Mouse (Mus musculus) embryo, embryonic 11 days (tissue): ENCODE results near the gene Grin3a.

ENCODE experiments used
- DNase-seq: peaks from one replicate; pipeline ENCODE4 v3.0.0-alpha.2; 2015

Grin3a gene

DNA sequence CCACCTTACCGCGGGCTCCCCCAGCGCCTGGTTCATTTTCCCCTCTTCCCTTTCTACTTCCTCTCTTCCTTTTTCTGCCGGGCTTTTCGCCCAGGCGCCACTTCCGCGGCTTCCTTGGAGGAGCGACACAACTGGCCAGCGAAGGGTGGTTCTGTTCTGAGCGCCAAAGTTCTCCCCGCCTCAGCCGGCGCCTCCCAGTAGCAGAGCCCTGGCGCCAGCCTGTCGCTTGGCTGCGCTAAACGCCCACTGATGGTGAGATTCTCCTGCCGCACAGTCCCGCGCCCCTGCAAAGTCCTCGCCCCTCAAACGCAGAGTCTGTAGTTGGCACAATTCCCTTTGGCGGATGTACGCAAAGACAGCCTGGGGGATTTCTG is at the start of gene Grin3a:
Gene Grin3a, minus strand, starts transcription at position 133 of the 374 bp plus-strand sequence.
- peak; percentile 88 for DNase-seq

GRCm38 (mm10) chr4:49891835-49892301 is 46.3 kb upstream of the Grin3a start:
- DNase-seq: peak; percentile 1

DNA sequence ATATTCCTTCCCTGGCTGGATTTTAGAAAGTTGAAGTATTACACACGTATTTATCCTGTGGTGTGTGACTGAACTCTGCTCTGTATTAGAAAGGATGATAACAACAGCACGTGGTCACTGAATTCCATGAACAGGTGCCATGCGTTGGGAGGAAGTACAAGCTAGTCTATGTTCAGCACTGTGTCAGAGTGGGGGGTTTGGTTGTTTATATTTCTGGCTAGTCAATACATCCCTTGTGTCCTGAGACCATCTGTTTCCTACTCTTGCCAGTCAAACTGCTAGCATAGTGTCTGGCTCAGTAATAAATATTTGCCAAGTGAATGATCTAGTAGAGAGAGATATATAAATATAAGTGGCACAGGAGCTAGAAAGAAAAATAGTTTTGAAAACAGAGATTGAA is 31.5 kb upstream of the Grin3a start:
- peak; percentile 1 for DNase-seq

DNA sequence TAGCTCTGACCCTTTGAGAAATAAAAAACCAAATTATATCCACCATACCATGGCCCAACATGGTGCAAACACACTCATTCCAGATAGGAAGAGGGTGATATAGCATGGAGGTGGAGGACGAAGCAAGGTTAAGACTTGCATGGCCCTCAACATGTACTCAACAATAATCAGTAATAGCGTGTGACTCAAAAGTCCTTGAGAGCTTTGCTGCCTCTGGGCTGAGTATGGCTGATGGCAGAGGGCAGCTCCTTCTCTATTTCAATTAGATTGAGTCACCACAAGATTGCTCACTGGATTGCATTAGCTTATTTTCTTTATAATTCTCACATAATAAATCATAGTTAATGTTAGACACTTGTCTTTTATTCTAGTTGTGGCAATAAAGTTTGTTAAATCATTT is 15.1 kb upstream of the Grin3a start:
- DNase-seq: no peak

GRCm38 (mm10) chr4:49844828-49845611 is 524 bp downstream of the Grin3a start:
- peak; percentile 52 for DNase-seq

- DNase-seq: peak; percentile 25
Measured at GRCm38 (mm10) chr4:49844274-49844827, 1.2 kb downstream of the Grin3a start.

GRCm38 (mm10) chr4:49843787-49844186 is 1.8 kb downstream of the Grin3a start:
- DNase-seq: peak; percentile 63

DNA sequence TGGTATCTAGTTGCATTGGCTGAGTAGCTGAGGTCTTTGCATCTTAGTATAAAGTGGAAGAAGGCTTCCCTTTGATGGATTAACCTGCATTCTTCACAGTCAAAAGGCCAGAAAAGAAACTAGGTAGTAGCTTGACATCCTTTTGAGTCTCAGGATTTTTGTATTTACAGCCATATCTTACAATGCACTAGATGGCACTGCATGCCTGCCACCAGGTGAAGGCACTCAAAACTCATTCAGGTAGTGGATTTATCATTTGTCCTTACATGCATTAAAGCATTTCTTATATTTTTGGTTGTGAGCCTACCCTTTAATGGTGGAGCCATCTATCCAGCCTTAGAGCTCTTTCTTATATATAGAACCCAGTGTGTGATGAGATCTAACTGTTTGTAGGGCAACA is 13.5 kb downstream of the Grin3a start:
- no peak for DNase-seq

GRCm38 (mm10) chr4:49813852-49814251 is 31.7 kb downstream of the Grin3a start:
- no peak for DNase-seq

- DNase-seq: no peak
Measured at GRCm38 (mm10) chr4:49806791-49807190, 38.8 kb downstream of the Grin3a start.

DNA sequence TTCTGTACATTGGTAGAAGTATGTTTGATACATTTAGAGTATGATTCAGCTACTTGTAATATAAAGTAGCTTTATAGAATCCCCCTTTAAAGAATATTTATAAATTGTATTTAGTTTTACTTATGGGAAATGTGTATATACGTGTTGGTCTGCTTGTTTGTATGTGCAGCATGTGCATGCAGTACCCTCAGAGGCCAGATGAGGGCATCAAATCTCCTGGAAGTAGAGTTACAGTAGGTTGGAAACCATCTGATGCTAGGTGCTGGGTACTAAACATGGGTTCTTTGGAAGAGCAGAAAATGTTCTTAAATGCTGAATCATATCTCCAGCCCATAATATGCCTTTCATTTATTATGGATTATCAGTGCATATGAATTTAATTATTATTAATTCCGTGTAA is 46.2 kb downstream of the Grin3a start:
- DNase-seq: no peak

- no peak for DNase-seq
Measured at GRCm38 (mm10) chr4:49788971-49789370, 56.6 kb downstream of the Grin3a start.

DNA sequence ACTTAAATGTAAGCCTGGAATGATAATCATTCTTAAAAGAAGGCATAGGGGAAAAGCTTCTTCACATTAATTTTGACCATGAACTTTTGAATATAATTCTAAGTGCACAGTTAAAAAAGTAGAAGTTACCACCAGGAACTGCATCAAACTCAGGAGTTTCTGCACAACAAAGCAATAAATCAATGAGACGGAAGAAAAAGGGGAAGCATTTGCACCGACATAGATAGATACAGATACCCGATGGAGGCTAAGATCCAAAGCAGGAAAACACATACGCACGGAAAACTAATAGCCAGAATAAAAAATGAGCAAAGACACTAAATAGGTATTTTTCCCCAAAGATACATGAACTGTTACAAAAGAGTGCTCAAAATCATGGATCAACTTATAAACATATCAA is 102.7 kb downstream of the Grin3a start:
- no peak for DNase-seq

- no peak for DNase-seq
Measured at GRCm38 (mm10) chr4:49741942-49742341, 103.6 kb downstream of the Grin3a start.

DNA sequence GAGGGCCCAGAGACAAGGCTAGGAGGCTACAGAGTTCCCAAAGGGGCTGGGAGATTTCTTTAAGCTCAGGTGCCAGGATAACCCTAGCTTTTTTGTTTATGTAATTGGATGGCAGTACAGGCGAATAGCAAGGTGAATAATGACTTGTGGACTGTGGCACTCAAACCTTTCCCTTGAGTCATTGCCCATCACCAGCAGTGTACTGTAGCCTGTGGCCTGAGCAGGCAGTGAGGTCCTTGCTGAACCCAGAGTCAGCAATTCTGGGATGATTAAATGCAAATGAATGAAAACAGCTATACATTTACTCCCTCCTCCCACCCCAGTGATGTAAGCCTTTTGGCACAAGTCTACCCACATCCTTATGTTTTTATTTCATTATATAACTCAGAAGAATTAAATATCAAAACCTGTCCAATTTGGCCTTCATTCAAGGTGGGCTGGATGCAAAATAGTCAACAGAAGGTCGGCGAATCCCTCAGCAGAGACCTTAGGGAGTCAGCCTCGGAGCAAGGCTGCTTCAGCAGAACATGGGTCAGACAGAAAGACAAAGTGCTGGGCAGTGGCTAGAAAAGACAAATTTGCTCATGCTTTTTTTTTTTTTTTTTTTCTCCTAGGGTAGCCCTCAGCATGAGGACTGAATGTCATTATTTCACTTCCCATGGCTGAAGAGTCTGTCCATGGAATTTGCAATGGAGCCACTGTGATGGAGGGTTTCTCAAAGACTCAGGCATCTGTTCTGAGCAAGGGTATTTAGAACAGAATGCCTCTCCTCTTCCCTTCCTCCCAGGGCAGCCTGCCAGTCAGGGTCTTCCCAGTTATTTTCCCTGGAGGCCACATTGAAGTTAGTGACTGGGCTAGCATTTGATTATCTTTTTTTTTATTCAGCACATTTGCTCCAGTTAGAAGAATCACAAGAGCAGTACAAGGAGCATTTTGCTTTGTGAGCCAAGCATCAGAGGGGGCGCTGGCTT is 104.5 kb downstream of the Grin3a start:
- DNase-seq: no peak

DNA sequence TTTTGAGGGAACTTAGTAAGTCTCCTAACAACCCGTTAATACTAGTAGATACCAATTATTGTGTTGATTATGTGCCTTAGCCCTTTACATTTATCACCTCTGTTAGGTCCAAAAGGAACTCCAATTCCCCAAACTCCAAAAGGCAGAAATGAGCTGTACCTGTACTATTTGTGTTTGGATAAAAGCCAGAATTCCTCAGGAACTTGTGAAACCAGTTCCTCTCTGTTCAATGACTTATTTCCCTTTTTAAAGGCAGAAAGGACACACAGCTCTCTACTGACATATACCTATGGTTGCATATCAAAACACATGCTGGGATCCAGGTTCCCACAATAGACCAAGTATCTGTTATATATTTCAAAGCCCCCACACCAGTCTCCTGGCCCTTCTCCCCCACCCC is 106.0 kb downstream of the Grin3a start:
- DNase-seq: no peak

DNA sequence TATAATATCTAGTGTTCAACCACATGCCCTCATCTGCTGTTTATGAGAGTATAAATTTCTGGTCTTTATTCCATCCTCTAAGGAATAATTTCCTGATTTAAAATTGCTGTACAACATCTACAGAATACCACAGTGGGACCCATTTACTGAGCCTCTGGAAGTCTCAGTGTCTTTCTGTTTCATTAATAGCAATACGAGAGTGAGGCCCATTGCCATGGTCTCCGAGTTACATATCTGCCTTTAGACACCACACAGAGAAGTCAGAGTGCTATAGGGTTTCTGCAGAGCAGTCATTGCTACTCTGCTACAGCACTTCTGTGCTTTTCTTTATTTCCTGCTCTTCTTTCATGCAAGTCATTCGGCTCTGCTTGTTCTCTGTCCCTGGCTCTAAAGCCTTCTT is 116.2 kb downstream of the Grin3a start:
- no peak for DNase-seq

DNA sequence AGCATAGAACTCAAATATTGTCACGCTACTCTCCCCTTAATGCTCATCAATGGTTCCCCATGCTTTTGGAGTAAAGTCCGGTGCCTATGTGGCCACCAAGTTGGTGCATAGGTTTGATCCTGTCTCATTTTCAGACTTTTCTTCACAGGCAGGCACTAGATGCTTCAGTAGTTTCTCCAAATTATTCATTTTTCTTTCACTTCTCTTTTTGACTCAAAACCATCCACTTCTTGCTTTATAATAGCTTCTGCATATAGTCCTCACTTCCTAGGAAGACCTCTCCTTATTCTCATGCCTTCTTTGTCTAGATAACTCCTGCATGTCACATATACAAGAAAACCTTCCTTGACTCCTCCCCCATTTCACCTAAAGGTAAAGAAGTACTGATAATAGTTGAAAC is 121.6 kb downstream of the Grin3a start:
- DNase-seq: no peak

DNA sequence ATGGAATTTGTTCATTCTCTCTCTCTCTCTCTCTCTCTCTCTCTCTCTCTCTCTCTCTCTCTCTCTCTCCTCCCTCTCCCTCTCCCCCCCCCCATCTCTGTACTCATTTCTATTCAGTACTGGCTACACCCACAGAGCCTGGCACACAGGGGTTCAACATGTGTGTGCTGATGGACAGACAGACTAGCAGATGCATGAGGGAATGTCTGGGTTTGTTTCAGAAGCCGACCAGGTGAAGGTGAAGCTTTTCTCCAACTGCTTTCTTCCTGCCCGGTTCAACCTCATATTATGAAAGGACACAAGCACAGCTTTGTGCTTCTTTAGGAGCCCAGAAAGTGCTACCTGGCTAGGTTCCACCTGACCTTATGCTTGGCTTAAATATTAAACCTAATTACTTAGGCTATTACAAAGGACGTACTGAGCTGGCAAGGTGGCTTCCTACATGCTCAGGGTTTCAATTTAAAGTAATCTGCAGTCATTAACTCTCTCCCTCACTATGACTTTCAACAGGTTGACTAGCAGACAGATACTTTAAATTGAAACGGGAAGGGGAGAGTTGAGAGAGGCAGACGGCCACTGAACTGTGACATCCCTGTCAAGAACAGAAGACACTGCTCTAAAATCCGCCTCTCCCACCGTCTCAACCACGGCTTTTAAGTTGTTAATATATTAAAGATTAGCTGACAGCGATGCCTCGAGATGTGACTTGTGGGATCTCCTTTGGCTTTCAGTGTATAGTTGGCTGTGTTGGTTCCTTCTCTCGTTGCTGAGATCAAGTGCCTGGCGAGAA is 153.9 kb downstream of the Grin3a start:
- no peak for DNase-seq

DNA sequence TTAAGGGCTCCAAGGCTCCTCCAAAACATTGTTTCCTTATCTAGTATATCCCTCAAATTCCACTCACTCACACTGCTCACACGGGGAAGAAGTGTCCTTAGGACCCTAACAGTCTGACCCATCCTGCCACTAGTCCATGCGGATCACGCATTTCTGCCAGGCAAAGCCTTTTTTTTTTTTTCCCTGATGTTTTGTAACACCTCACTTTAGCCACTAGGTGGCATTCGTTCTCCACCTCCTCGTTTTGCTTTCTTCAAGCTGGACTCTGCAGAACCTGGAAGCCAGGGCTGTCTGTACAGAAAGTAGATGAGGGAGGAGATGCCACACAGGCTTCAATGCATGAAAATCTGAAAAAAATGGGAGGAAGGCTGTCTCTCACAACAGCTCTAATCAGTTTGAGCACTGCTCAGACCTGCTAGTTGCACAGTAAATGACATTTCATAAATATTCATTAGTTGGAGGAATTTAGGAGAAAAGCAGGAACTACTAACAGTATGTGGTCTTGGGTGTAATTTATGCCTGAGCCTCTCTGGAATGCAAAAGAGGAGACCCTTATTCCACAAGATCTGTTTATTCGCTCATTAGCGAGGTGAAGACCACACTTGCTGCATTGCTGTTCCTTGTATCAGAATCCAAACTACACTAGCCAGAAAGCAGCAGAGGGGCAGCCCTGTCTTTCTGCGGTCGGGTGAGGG is 156.8 kb downstream of the Grin3a start:
- peak; percentile 77 for DNase-seq

- no peak for DNase-seq
Measured at GRCm38 (mm10) chr4:49681812-49682211, 163.7 kb downstream of the Grin3a start, which contains the start of gene Ppp3r2. Gene Ppp3r2, minus strand, starts transcription at chr4:49682024.
